Mouse (Mus musculus): ENCODE results near the gene Dok7. TPM values are rescaled to one million over a fixed set of nuclear protein-coding genes. Genes with fewer than 3 reads are reported as not detected.

Dok7 gene
- polyA plus RNA-seq, 1 experiment: not detected

DNA sequence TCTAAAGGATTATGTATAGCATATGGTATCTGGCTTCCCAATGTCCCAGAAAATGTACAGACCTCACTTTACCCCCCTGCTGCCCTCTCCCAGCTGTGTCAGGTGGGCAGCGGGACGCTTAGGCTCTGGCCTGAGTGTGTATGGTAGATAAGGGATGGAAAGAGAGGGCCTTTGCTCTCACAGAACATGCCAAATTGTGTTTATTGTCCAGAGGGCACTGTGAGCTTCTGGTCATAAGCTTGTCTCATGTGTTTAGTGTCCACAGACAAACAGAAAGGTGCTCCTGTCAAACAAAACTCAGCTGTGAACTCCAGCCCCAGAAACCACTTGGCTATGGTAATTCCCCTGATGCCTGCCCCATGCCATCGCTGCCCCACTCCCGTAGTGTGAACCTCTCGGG, 26.8 kb upstream of the Dok7 start:
- no peak for TF ChIP-seq POLR2A (IDR thresholded peaks at IDR 0.05; ENCODE audit: low read depth, low read length)

GRCm38 (mm10) chr5:35033068-35033467, 23.5 kb upstream of the Dok7 start:
- Histone ChIP-seq H3K4me1 (ENCODE audit: control insufficient read depth, insufficient read depth, low read length) (peaks cover 8% of the 10 kb centered on the region; the same call in 1 of the 2 replicates), H3K4me3 (ENCODE audit: insufficient read depth, low read length) (no peak overlapping the region), H3K27ac (ENCODE audit: insufficient read depth, low read length) (no peak overlapping the region)
- TF ChIP-seq POLR2A (IDR thresholded peaks at IDR 0.05; ENCODE audit: low read depth, low read length) (no peak), CTCF (IDR thresholded peaks at IDR 0.05; ENCODE audit: borderline replicate concordance, insufficient read depth, low read length) (peak; percentile 19; the same call in 1 of the 2 replicates)

More for the DNA sequence above, 26.8 kb upstream of the Dok7 start:
- H3K4me1 ChIP-seq (ENCODE audit: control insufficient read depth, insufficient read depth, low read length): no peaks in the 10 kb centered on the region
- no peak overlapping the region for H3K4me3 ChIP-seq (ENCODE audit: insufficient read depth, low read length)
- H3K27ac ChIP-seq (ENCODE audit: insufficient read depth, low read length): no peak overlapping the region

DNA sequence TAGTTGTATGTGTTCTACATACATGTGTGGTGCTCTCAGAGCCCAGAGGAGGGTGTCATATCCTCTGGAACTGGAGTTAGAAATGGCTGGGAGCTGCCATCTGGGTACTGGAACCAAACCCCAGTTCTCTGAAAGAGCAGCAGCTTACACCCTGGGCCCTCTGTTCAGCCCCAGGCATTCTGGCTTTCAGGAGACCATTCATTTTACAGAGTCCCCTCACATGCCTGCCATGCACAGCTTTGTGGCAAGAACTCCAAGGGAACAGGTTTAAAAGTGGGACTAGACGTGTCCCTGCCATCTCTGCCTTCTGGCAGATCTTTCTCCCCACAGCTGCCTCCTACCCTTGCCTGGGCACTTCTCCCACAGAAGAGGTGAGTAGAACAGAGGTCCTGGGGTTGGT, 22.9 kb upstream of the Dok7 start:
- no peak overlapping the region for H3K4me3 ChIP-seq (ENCODE audit: insufficient read depth, low read length)
- H3K27ac ChIP-seq (ENCODE audit: insufficient read depth, low read length): no peak overlapping the region
- TF ChIP-seq CTCF (IDR thresholded peaks at IDR 0.05; ENCODE audit: borderline replicate concordance, insufficient read depth, low read length) (no peak), POLR2A (IDR thresholded peaks at IDR 0.05; ENCODE audit: low read depth, low read length) (no peak)

GRCm38 (mm10) chr5:35035141-35035540, 21.4 kb upstream of the Dok7 start:
- TF ChIP-seq CTCF (IDR thresholded peaks at IDR 0.05; ENCODE audit: borderline replicate concordance, insufficient read depth, low read length) (no peak), POLR2A (IDR thresholded peaks at IDR 0.05; ENCODE audit: low read depth, low read length) (no peak)
- Histone ChIP-seq H3K27ac (ENCODE audit: insufficient read depth, low read length) (no peak overlapping the region), H3K4me1 (ENCODE audit: control insufficient read depth, insufficient read depth, low read length) (peaks cover 8% of the 10 kb centered on the region; the same call in 1 of the 2 replicates), H3K4me3 (ENCODE audit: insufficient read depth, low read length) (no peak overlapping the region)

More for the DNA sequence above, 22.9 kb upstream of the Dok7 start:
- H3K4me1 ChIP-seq (ENCODE audit: control insufficient read depth, insufficient read depth, low read length): peaks cover 8% of the 10 kb centered on the region; the same call in 1 of the 2 replicates

DNA sequence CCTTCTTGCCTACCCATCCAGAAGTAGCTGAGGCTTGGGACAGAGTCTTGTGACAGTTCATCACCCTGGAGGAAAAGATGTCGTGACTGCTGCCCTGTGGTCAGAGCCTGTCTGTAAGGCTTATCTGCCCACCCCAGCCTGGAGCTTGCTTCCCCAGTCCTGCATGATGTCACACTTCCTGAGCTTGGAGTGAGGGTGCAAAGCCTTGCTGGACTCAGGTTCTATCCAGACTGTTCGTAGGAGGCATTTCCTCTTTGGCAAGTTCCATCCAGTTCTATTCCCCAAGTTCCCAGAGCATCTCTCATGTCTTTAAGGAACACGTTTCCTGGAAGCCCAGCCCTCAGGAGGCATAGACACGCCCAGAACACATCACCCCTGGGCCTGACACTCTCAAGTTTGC, 20.8 kb upstream of the Dok7 start:
- TF ChIP-seq POLR2A (IDR thresholded peaks at IDR 0.05; ENCODE audit: low read depth, low read length) (no peak), CTCF (IDR thresholded peaks at IDR 0.05; ENCODE audit: borderline replicate concordance, insufficient read depth, low read length) (no peak)
- Histone ChIP-seq H3K4me1 (ENCODE audit: control insufficient read depth, insufficient read depth, low read length) (peaks cover 8% of the 10 kb centered on the region; the same call in 1 of the 2 replicates), H3K27ac (ENCODE audit: insufficient read depth, low read length) (no peak overlapping the region)

GRCm38 (mm10) chr5:35037438-35037837, 19.1 kb upstream of the Dok7 start:
- peaks cover 8% of the 10 kb centered on the region; the same call in 1 of the 2 replicates for H3K4me1 ChIP-seq (ENCODE audit: control insufficient read depth, insufficient read depth, low read length)
- no peak for TF ChIP-seq CTCF (IDR thresholded peaks at IDR 0.05; ENCODE audit: borderline replicate concordance, insufficient read depth, low read length)
- no peak for TF ChIP-seq POLR2A (IDR thresholded peaks at IDR 0.05; ENCODE audit: low read depth, low read length)
- H3K27ac ChIP-seq (ENCODE audit: insufficient read depth, low read length): no peak overlapping the region
- H3K4me3 ChIP-seq (ENCODE audit: insufficient read depth, low read length): no peak overlapping the region

More for the DNA sequence above, 20.8 kb upstream of the Dok7 start:
- no peak overlapping the region for H3K4me3 ChIP-seq (ENCODE audit: insufficient read depth, low read length)

DNA sequence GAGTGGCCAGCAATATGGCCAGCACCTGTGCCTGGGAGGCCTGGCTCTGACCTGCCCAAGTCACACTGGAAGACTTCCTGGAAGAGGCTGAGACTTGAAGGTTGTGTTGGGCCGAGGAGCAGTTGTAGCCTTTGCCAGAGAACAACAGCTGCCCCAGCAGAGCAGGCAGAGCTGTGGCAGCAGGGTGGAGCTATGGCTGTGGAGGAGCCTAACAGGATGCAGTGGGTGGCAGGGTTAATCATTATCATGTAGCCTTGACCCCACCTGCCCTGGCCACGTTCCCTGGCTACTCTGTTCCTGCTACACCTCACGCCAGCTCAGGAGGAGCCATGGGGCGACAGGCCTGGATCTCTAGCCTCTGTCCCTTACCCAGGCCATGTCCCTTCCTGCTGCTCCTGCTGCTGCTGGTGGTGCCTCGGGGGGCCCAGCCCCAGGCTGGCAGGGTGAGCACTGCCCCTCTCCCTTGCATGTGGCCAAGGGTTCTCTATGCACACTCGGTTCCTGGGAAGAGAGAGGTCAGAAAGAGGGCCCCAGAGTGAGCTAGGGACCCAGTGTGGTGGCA, 15.2 kb upstream of the Dok7 start, which contains the start of gene Hgfac:
Hgfac (plus strand) TSS at position 242 of the 562 bp plus-strand sequence.
- no peak for TF ChIP-seq POLR2A (IDR thresholded peaks at IDR 0.05; ENCODE audit: low read depth, low read length)
- TF ChIP-seq CTCF (IDR thresholded peaks at IDR 0.05; ENCODE audit: borderline replicate concordance, insufficient read depth, low read length): no peak
- Histone ChIP-seq H3K27ac (ENCODE audit: insufficient read depth, low read length) (no peak within 1 kb of the TSS), H3K4me3 (ENCODE audit: insufficient read depth, low read length) (no peak within 1 kb of the TSS), H3K4me1 (ENCODE audit: control insufficient read depth, insufficient read depth, low read length) (peaks cover 8% of the 10 kb centered on the region; the same call in 1 of the 2 replicates)

GRCm38 (mm10) chr5:35042431-35043109, 14.0 kb upstream of the Dok7 start:
- TF ChIP-seq POLR2A (IDR thresholded peaks at IDR 0.05; ENCODE audit: low read depth, low read length) (no peak), CTCF (IDR thresholded peaks at IDR 0.05; ENCODE audit: borderline replicate concordance, insufficient read depth, low read length) (no peak)
- no peak overlapping the region for H3K27ac ChIP-seq (ENCODE audit: insufficient read depth, low read length)
- H3K4me3 ChIP-seq (ENCODE audit: insufficient read depth, low read length): no peak overlapping the region
- H3K4me1 ChIP-seq (ENCODE audit: control insufficient read depth, insufficient read depth, low read length): peaks cover 2% of the 10 kb centered on the region; the same call in 1 of the 2 replicates

GRCm38 (mm10) chr5:35043110-35043451, 13.5 kb upstream of the Dok7 start:
- Histone ChIP-seq H3K4me1 (ENCODE audit: control insufficient read depth, insufficient read depth, low read length) (no peaks in the 10 kb centered on the region), H3K4me3 (ENCODE audit: insufficient read depth, low read length) (no peak overlapping the region), H3K27ac (ENCODE audit: insufficient read depth, low read length) (no peak overlapping the region)
- no peak for TF ChIP-seq POLR2A (IDR thresholded peaks at IDR 0.05; ENCODE audit: low read depth, low read length)
- peak; percentile 49; the same call in 1 of the 2 replicates for TF ChIP-seq CTCF (IDR thresholded peaks at IDR 0.05; ENCODE audit: borderline replicate concordance, insufficient read depth, low read length)

GRCm38 (mm10) chr5:35050541-35050940, 6.0 kb upstream of the Dok7 start:
- H3K27ac ChIP-seq (ENCODE audit: insufficient read depth, low read length): no peak overlapping the region
- no peaks in the 10 kb centered on the region for H3K4me1 ChIP-seq (ENCODE audit: control insufficient read depth, insufficient read depth, low read length)
- TF ChIP-seq POLR2A (IDR thresholded peaks at IDR 0.05; ENCODE audit: low read depth, low read length): no peak
- no peak for TF ChIP-seq CTCF (IDR thresholded peaks at IDR 0.05; ENCODE audit: borderline replicate concordance, insufficient read depth, low read length)
- H3K4me3 ChIP-seq (ENCODE audit: insufficient read depth, low read length): no peak overlapping the region
